Mouse (Mus musculus) brain, embryonic 18.5 days (tissue): ENCODE data around the gene Cdpf1.

Experiments
- DNase-seq: peaks from one replicate; pipeline ENCODE4 v3.0.0-alpha.2; 2012; ENCODE audit warnings: low read depth, low spot score

Cdpf1 gene

GRCm38 (mm10) chr15:85811535-85812277 lies at the start of gene Cdpf1:
Gene Cdpf1, minus strand, starts transcription at chr15:85811697.
- peak; percentile 92 for DNase-seq

- DNase-seq = peak; percentile 95
Observed at GRCm38 (mm10) chr15:85859490-85860031, 48.1 kb upstream of the Cdpf1 start, which contains the start of gene Gtse1. Gene Gtse1, plus strand, starts transcription at chr15:85859745.

GRCm38 (mm10) chr15:85858980-85859489 lies 47.5 kb upstream of the Cdpf1 start:
- DNase-seq = no peak

GRCm38 (mm10) chr15:85851656-85852392 lies 40.3 kb upstream of the Cdpf1 start:
- no peak for DNase-seq

- no peak for DNase-seq
Observed at GRCm38 (mm10) chr15:85845071-85845470, 33.6 kb upstream of the Cdpf1 start.

GRCm38 (mm10) chr15:85841796-85842360 lies 30.4 kb upstream of the Cdpf1 start:
- DNase-seq = no peak

GRCm38 (mm10) chr15:85840983-85841382 lies 29.5 kb upstream of the Cdpf1 start:
- DNase-seq = no peak

- no peak for DNase-seq
Observed at GRCm38 (mm10) chr15:85836887-85837286, 25.4 kb upstream of the Cdpf1 start.

- no peak for DNase-seq
Observed at GRCm38 (mm10) chr15:85835335-85835734, 23.8 kb upstream of the Cdpf1 start.

- no peak for DNase-seq
Observed at GRCm38 (mm10) chr15:85832599-85832998, 21.1 kb upstream of the Cdpf1 start.

GRCm38 (mm10) chr15:85831954-85832590 lies 20.6 kb upstream of the Cdpf1 start, which contains the start of gene Ttc38:
Gene Ttc38, plus strand, starts transcription at chr15:85832306.
- peak; percentile 20 for DNase-seq

- no peak for DNase-seq
Observed at GRCm38 (mm10) chr15:85829470-85829869, 18.0 kb upstream of the Cdpf1 start.

GRCm38 (mm10) chr15:85828071-85828470 lies 16.6 kb upstream of the Cdpf1 start:
- no peak for DNase-seq

GRCm38 (mm10) chr15:85826676-85827075 lies 15.2 kb upstream of the Cdpf1 start:
- no peak for DNase-seq

- DNase-seq = no peak
Observed at GRCm38 (mm10) chr15:85822011-85822359, 10.5 kb upstream of the Cdpf1 start.

- no peak for DNase-seq
Observed at GRCm38 (mm10) chr15:85821203-85822010, 9.9 kb upstream of the Cdpf1 start, which contains the start of gene Pkdrej. Gene Pkdrej, minus strand, starts transcription at chr15:85821734.

GRCm38 (mm10) chr15:85813428-85813827 lies 1.9 kb upstream of the Cdpf1 start:
- no peak for DNase-seq

GRCm38 (mm10) chr15:85810806-85811521 lies 533 bp downstream of the Cdpf1 start:
- peak; percentile 50 for DNase-seq

- no peak for DNase-seq
Observed at GRCm38 (mm10) chr15:85810462-85810805, 1.1 kb downstream of the Cdpf1 start.

- DNase-seq = no peak
Observed at GRCm38 (mm10) chr15:85809091-85809490, 2.4 kb downstream of the Cdpf1 start.
